Mouse (Mus musculus): Measurements from ENCODE around the gene Dhodh.

DNA sequence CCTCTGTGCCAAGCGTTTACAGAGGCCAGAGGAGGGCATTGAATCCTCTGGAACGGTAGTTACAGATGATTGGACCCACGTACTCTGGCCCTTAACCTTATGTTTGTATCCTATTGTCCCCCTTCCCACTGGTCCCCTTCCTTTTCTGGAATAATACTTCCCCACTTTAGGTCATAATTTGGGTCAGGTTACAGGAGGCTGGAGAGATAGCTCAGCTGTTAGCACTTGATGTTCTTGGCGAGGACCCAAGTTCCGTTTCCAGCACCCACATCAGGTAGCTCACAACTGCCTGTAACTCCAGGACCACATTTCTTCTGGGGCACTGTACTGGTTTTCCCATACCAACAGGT, 655 bp upstream of the Dhodh start:
- no peak for TF ChIP-seq CTCF (IDR thresholded peaks at IDR 0.05; ENCODE audit: borderline replicate concordance, control insufficient read depth, extremely low read depth, insufficient read depth, low read length, poor library complexity)
- no peak for TF ChIP-seq POLR2A (IDR thresholded peaks at IDR 0.05; ENCODE audit: control insufficient read depth, extremely low read depth, insufficient read depth, low read length, poor library complexity)
